Mouse (Mus musculus): ENCODE measurements around the gene Abcb1b.
"Not testable (repeated sequence)": the region's sequence is repeated elsewhere in the genome, so short reads cannot be mapped to it uniquely, and the experiment has no call there.

Abcb1b gene

GRCm38 (mm10) chr5:8797987-8798751, at the start of gene Abcb1b:
Gene Abcb1b, plus strand, starts transcription at chr5:8798147.
- peak; percentile 55 for DNase-seq (ENCODE audit: low read depth)

- no peak for DNase-seq (ENCODE audit: low read depth)
Observed at GRCm38 (mm10) chr5:8772866-8773265, 25.1 kb upstream of the Abcb1b start.

GRCm38 (mm10) chr5:8778311-8778710, 19.6 kb upstream of the Abcb1b start:
- DNase-seq (ENCODE audit: low read depth): no peak

GRCm38 (mm10) chr5:8778751-8779150, 19.2 kb upstream of the Abcb1b start:
- no peak for DNase-seq (ENCODE audit: low read depth)

GRCm38 (mm10) chr5:8792281-8792680, 5.7 kb upstream of the Abcb1b start:
- no peak for DNase-seq (ENCODE audit: low read depth)

- no peak for DNase-seq (ENCODE audit: low read depth)
Observed at GRCm38 (mm10) chr5:8798752-8799115, 787 bp downstream of the Abcb1b start.

- no peak for DNase-seq (ENCODE audit: low read depth)
Observed at GRCm38 (mm10) chr5:8805742-8806141, 7.8 kb downstream of the Abcb1b start.

GRCm38 (mm10) chr5:8807137-8808004, 9.4 kb downstream of the Abcb1b start:
- DNase-seq (ENCODE audit: low read depth): no peak

- DNase-seq (ENCODE audit: low read depth): no peak
Observed at GRCm38 (mm10) chr5:8813872-8814271, 15.9 kb downstream of the Abcb1b start.

GRCm38 (mm10) chr5:8819635-8820591, 22.0 kb downstream of the Abcb1b start:
- DNase-seq (ENCODE audit: low read depth): no peak

- not testable (repeated sequence) for DNase-seq (ENCODE audit: low read depth)
Observed at GRCm38 (mm10) chr5:8820592-8821104, 22.7 kb downstream of the Abcb1b start.

GRCm38 (mm10) chr5:8838661-8839438, 40.9 kb downstream of the Abcb1b start:
- DNase-seq (ENCODE audit: low read depth): no peak

- DNase-seq (ENCODE audit: low read depth): no peak
Observed at GRCm38 (mm10) chr5:8839651-8840050, 41.7 kb downstream of the Abcb1b start.

- peak; percentile 25 for DNase-seq (ENCODE audit: low read depth)
Observed at GRCm38 (mm10) chr5:8840887-8841286, 42.9 kb downstream of the Abcb1b start.

- peak; percentile 8 for DNase-seq (ENCODE audit: low read depth)
Observed at GRCm38 (mm10) chr5:8842815-8843214, 44.9 kb downstream of the Abcb1b start.

GRCm38 (mm10) chr5:8848607-8849575, 50.9 kb downstream of the Abcb1b start:
- DNase-seq (ENCODE audit: low read depth): not testable (repeated sequence)

- DNase-seq (ENCODE audit: low read depth): no peak
Observed at GRCm38 (mm10) chr5:8850851-8851250, 52.9 kb downstream of the Abcb1b start.

- no peak for DNase-seq (ENCODE audit: low read depth)
Observed at GRCm38 (mm10) chr5:8857201-8857600, 59.3 kb downstream of the Abcb1b start.

- DNase-seq (ENCODE audit: low read depth): no peak
Observed at GRCm38 (mm10) chr5:8861811-8862210, 63.9 kb downstream of the Abcb1b start.

Measured in fibroblast of lung, adult 2 months (primary cell).